Mouse (Mus musculus): ENCODE measurements around the gene Sf1.
A peak's percentile ranks its signal among the peaks of the same experiment; 100 is the strongest.

Sf1 gene

GRCm38 (mm10) chr19:6376255-6376564, 12.7 kb downstream of the Sf1 start:
- DNase-seq, result peak; percentile 78 to 82

- no peak for DNase-seq
Observed at GRCm38 (mm10) chr19:6376643-6377042, 13.2 kb downstream of the Sf1 start.

GRCm38 (mm10) chr19:6377327-6378040, 14.0 kb downstream of the Sf1 start:
- DNase-seq, result no peak

GRCm38 (mm10) chr19:6380411-6381166, 17.1 kb downstream of the Sf1 start:
- DNase-seq, result no peak

GRCm38 (mm10) chr19:6381238-6381637, 17.7 kb downstream of the Sf1 start:
- no peak for DNase-seq

GRCm38 (mm10) chr19:6382323-6382924, 18.9 kb downstream of the Sf1 start:
- peak; percentile 68 to 73 for DNase-seq

GRCm38 (mm10) chr19:6383470-6383869, 20.0 kb downstream of the Sf1 start:
- peak in 1 of 2 experiments; percentile 11 for DNase-seq

- DNase-seq, result peak in 1 of 2 experiments; percentile 41
Observed at GRCm38 (mm10) chr19:6384128-6384527, 20.6 kb downstream of the Sf1 start, which contains the start of gene Pygm. Gene Pygm (plus strand): TSS chr19:6384399.

- DNase-seq, result peak in 1 of 2 experiments; percentile 4
Observed at GRCm38 (mm10) chr19:6384954-6385353, 21.5 kb downstream of the Sf1 start.

GRCm38 (mm10) chr19:6385419-6385818, 21.9 kb downstream of the Sf1 start:
- no peak for DNase-seq

GRCm38 (mm10) chr19:6385821-6386220, 22.3 kb downstream of the Sf1 start:
- DNase-seq, result peak in 1 of 2 experiments; percentile 6

- peak in 1 of 2 experiments; percentile 9 for DNase-seq
Observed at GRCm38 (mm10) chr19:6386234-6386633, 22.7 kb downstream of the Sf1 start.

- DNase-seq, result peak; percentile 62 to 71
Observed at GRCm38 (mm10) chr19:6388006-6388405, 24.5 kb downstream of the Sf1 start.

- peak in 1 of 2 experiments; percentile 12 for DNase-seq
Observed at GRCm38 (mm10) chr19:6389803-6390202, 26.3 kb downstream of the Sf1 start.

- no peak for DNase-seq
Observed at GRCm38 (mm10) chr19:6390251-6390650, 26.8 kb downstream of the Sf1 start.

GRCm38 (mm10) chr19:6392743-6393393, 29.4 kb downstream of the Sf1 start:
- DNase-seq, result peak in 1 of 2 experiments; percentile 10

GRCm38 (mm10) chr19:6393637-6394036, 30.1 kb downstream of the Sf1 start:
- DNase-seq, result peak in 1 of 2 experiments; percentile 4

GRCm38 (mm10) chr19:6396237-6396636, 32.7 kb downstream of the Sf1 start:
- peak in 1 of 2 experiments; percentile 5 for DNase-seq

- no peak for DNase-seq
Observed at GRCm38 (mm10) chr19:6397582-6398249, 34.2 kb downstream of the Sf1 start.

- DNase-seq, result peak in 1 of 2 experiments; percentile 67
Observed at GRCm38 (mm10) chr19:6398447-6399284, 35.2 kb downstream of the Sf1 start.

- no peak for DNase-seq
Observed at GRCm38 (mm10) chr19:6399285-6400095, 36.0 kb downstream of the Sf1 start, which contains the start of gene Rasgrp2. Gene Rasgrp2 (plus strand): TSS chr19:6399340.

All from cerebellum, postnatal 36 days (tissue).